Mouse (Mus musculus) gonadal fat pad, adult 2 months (tissue): ENCODE results near the gene Atrip. TPM values are rescaled to one million over a fixed set of nuclear protein-coding genes. Genes with fewer than 3 reads are reported as not detected.

Experiments used
- DNase-seq: peaks from one replicate; pipeline ENCODE4 v3.0.0-alpha.2; 2012; ENCODE audit warnings: low read depth
- polyA plus RNA-seq: library from polyadenylated mRNA; depleted of rRNA; stranded (reverse); fragments of >200 nt; gene quantifications from 2 replicates; pipeline ENCODE4 v1.2.3, GENCODE M21; 2012; rRNA removed

The Atrip gene
- polyA plus RNA-seq, 1 experiment: 24.2 TPM

DNA sequence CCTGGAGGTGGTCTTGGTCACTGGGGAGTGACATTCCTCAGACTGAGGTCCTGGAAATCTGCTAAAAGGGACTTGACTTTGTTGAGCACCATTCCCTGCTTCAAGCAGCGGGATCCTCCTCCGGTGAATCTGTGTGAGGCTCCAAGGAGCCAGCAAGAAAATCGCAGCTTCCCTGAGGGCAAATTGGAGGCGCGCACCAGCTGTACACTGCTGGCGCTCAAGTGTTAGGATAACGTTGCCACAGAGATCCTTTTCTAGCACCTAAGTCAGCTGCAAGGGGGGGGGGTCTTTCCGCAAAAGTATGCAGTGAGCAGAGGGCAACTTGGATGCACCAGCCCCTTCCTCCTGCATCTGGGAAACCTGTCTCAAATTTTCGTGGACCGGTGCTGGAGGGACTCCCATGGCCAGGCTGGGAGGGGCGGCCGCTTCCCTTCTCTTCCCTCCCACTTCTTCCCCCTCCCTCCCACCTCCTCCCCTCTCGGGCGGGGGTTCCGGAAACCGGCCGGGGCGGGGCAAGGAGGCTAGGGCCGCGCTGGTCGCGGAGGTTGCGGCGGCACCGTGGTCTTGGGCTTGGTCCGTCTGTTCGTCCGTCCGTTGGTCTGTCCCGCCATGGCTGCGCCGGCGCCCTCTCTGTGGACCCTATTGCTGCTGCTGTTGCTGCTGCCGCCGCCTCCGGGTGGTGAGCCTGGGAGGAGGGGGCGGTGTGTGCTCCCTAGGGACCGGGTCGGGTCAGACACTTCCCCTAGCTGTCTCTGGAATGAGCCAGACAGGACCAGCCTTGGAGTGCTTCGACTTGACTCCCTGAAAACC, 35.6 kb downstream of the Atrip start, which contains the start of gene Shisa5:
Gene Shisa5 (plus strand): TSS at position 480 of the 810 bp plus-strand sequence.
- DNase-seq: no peak

GRCm38 (mm10) chr9:109032435-109032834, 41.5 kb downstream of the Atrip start:
- no peak for DNase-seq

DNA sequence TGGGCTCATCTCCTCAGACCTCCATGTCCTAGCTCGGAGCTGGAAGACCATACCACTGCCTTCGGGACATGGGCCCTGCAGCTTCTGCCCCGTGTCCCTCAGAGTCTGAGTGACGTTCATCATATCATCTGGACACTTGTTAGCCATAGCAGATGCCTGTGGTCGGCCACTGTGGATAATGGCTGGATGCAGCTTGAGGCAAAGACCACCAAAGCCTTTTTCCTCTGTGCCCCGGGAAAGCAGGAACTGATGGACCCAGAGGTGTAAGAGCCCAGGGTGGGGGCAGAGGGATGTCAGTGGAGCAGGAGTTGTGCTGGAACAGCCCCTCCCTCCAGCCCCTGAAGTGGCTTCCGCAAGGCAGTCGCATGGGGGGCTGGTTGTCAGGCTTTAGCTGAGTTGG, 42.2 kb downstream of the Atrip start:
- DNase-seq: no peak

- DNase-seq: no peak
Observed at GRCm38 (mm10) chr9:109031001-109031400, 42.9 kb downstream of the Atrip start.

- DNase-seq: no peak
Observed at GRCm38 (mm10) chr9:109030312-109030711, 43.6 kb downstream of the Atrip start.

GRCm38 (mm10) chr9:109028919-109029318, 45.0 kb downstream of the Atrip start:
- DNase-seq: no peak

DNA sequence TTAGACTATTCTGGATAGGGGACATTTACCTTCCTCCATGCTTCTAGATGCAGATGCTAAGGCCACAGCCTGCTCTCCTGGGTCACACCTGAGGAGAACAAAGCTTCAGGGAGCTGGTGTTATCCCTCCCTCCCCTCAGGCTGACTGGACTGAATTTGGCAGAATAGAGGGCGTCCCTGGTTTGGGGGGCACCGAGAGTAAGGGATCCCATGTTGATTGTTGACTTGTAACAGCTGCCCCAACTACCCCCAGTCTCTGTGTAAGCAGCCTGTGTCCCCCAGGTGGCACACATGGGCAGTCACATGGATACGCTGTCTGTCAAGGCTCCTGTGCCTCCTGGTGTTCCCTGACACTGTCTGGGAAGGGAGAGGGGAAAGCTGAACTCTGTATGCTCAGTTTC, 45.5 kb downstream of the Atrip start:
- DNase-seq: no peak

GRCm38 (mm10) chr9:109027521-109027920, 46.4 kb downstream of the Atrip start:
- DNase-seq: no peak

GRCm38 (mm10) chr9:109022866-109023685, 50.8 kb downstream of the Atrip start:
- DNase-seq: no peak

DNA sequence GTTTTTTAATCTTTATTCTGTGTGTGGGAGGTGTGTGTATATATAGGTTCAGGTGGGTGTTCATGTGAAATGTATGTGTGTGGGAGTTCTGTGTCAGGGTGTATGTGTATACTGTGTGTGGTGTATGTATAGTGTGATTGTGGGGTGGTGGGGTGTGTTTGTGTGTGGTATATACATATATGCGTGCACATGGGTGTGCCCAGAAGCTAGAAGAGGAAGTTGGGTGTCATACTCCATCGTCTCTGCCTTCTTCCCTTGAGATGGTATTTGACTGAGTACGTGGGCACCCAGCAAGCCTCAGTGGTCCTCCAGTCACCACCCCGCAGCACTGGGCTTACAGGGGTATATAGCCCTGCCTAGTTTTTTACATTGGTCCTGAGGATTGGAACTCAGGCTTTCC, 52.5 kb downstream of the Atrip start:
- DNase-seq: no peak

DNA sequence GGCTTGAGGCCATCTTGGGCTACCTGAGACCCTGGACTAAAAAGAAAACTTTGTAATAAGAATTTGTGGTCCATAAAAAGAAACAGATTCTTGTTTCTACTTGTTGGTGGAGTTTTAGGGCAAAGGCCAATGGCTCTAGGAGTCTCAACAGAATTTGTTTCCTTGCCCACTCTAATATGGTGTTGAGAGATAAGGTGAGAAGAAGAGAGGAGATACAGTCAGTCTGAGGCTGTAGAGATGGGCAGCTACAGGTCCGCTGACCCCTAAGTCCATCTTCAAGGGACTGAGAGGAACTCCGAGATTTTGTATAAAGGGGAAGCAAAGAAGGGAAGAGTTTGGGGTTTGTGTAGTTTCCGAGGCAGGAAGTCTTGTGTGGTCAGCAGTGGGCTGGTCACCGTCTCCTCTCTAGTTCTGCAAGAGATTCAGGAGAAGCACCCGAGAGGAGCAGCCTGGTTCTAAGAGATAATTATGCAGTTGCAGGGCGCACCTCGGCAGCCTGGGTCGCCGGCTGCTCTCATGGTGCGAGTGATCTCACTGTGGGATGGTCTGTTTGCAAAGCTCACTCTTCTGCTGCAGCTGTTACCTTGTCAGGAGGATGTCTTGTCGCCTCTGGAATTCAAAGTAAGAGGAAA, 56.8 kb downstream of the Atrip start:
- no peak for DNase-seq

DNA sequence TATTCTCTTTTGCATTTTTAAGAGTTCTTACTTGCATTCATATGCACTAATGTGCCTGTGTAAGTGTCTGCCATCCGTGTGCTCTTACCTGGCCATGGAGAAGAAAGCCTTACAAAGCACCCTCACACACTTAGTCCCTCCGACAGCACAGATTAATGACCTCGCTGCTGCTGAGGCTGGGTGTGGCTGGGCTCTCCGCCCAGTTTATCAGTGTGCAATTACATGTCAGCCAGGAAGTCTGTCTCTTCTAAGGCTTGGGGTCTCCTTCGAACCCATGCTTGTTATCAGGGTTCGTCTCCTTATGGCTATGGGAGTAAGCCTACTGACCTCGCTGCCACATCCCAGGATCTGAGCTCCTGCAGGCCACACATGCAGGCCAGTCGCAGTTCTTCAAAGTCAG, 58.5 kb downstream of the Atrip start:
- no peak for DNase-seq

- no peak for DNase-seq
Observed at GRCm38 (mm10) chr9:109010316-109010690, 63.6 kb downstream of the Atrip start.

DNA sequence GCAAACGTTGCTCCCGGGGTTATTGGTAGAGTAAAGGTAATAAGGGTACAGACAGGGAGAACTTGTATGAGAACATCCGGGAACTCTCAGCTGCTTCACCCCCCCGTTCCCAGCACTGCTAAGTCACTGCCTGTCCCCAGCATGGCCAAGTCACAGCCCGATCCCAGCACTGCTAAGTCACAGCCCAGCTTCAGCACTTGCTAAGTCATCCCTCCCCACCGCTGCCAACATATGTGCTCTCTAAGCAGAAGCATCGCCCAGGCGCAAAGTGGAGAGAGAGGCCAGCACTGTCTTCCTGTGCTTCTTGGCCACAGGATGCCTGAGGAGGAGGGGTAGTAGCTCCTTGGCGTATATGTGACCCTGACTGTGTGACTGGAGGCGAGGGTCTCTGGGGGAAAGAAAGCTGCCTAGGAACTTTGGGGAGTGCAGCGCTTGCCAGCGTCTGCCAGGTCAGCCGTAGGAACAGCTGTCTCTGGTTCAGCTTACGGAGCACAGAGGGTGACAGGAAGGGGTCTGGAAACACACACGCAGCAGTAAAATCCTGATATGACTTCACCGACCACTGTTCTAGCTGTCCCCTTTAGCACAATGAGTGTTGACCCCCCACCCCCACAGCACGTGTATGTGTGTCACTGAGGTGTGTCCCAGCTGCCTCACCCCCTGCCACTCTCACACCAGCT, 64.1 kb downstream of the Atrip start:
- no peak for DNase-seq

DNA sequence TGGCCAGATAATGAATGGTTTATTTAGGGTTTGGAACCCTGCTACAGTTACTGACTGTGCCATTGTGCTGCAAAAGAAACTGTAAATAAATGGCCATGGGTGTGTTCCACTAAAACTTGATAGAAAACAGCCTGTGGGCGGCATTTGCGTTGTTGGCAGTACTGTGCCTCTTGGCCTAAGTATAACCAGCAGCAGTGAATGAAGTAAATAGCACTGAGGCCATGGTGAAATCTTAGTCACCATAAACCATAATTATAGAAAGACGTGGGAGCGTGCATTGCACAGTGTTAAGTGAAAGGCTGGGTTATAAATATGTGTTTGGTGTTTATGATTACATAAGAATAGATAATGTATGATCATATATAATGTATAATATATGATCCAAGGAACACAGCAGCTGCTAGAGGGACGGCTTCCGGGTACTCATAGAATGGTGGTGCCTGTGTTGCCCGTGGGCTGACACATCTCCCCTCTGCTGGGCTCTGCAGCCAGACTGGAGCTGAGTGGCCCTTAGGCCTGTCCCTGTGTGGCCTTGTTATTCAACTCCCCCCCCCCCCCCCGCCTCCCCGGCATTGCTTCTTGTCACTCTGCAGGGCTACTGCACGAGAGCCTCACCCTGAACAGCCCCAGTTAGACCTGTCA, 64.8 kb downstream of the Atrip start:
- no peak for DNase-seq

DNA sequence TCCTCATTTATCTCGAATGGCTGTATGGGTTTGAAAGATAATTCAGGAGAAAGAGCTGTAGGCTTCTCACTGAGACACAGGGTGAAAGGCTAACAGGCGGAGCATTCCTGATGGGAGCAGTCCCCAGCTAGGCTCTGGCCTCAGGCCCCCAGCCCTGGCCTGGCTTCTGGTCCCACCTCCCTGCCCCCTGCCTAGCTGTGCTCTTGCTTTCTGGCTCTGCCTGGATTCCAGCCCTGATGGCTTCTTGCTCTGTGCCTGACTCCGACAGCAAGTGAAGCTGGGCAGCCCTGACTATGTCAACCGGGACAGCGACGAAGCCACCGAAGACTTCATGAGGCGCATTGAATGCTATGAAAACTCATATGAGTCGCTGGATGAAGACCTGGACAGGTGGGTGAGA, 65.8 kb downstream of the Atrip start:
- no peak for DNase-seq

Other genes starting within 250 kb of the Atrip start
- 1.0 and 1.1 TPM in 2 replicates for gene Celsr3, start 247.8 kb downstream of the Atrip start, polyA plus RNA-seq
- gene Slc26a6, start 220.8 kb downstream of the Atrip start, polyA plus RNA-seq: 10.7 and 17.5 TPM in 2 replicates
- gene Tmem89, start 159.5 kb downstream of the Atrip start, polyA plus RNA-seq: 0.69 and 0.98 TPM in 2 replicates
- gene Uqcrc1, start 137.5 kb downstream of the Atrip start, polyA plus RNA-seq: 396 and 468 TPM in 2 replicates
- gene Col7a1, start 120.5 kb downstream of the Atrip start, polyA plus RNA-seq: 17.9 and 18.8 TPM in 2 replicates
- gene Ucn2, start 88.1 kb downstream of the Atrip start, polyA plus RNA-seq: 2.1 and 3.0 TPM in 2 replicates
- gene Pfkfb4, start 82.3 kb downstream of the Atrip start, polyA plus RNA-seq: 43.8 and 48.3 TPM in 2 replicates
- 224 and 225 TPM in 2 replicates for gene Shisa5, start 35.6 kb downstream of the Atrip start, polyA plus RNA-seq
- gene Trex1, start 14.4 kb downstream of the Atrip start, polyA plus RNA-seq: 48.4 and 60.7 TPM in 2 replicates
- gene Ccdc51, start 8.4 kb upstream of the Atrip start, polyA plus RNA-seq: 5.1 and 6.2 TPM in 2 replicates
- gene Tma7, start 8.5 kb upstream of the Atrip start, polyA plus RNA-seq: 28.8 and 29.5 TPM in 2 replicates
- 11.9 and 13.9 TPM in 2 replicates for gene Plxnb1, start 21.3 kb upstream of the Atrip start, polyA plus RNA-seq
- gene Fbxw21, start 87.9 kb upstream of the Atrip start, polyA plus RNA-seq: not detected in 2 replicates
- not detected in 2 replicates for gene Fbxw13, start 121.9 kb upstream of the Atrip start, polyA plus RNA-seq
- gene Fbxw20, start 160.6 kb upstream of the Atrip start, polyA plus RNA-seq: not detected in 2 replicates
- gene Fbxw14, start 213.6 kb upstream of the Atrip start, polyA plus RNA-seq: not detected in 2 replicates